Mouse (Mus musculus): ENCODE measurements around the gene Pramel4. TPM values are rescaled to one million over a fixed set of nuclear protein-coding genes. Genes with fewer than 3 reads are reported as not detected.

Pramel4 gene
- polyA plus RNA-seq (2017; shearing (Covaris generic)) = not detected

GRCm38 (mm10) chr4:144058826-144059225 is at the start of gene Pramel4:
TSS of gene Pramel4 (plus strand) at chr4:144059126.

GRCm38 (mm10) chr4:144106174-144106573 is 47.2 kb downstream of the Pramel4 start, which contains the start of gene Gm13102:
TSS of gene Gm13102 (plus strand) at chr4:144106474.

Other genes starting within 250 kb of the Pramel4 start
- not detected for gene Gm13084, start 243.0 kb upstream of the Pramel4 start, polyA plus RNA-seq (2017; shearing (Covaris generic))
- not detected for gene Gm13103, start 212.6 kb upstream of the Pramel4 start, polyA plus RNA-seq (2017; shearing (Covaris generic))
- not detected for gene Pramef6, start 158.7 kb upstream of the Pramel4 start, polyA plus RNA-seq (2017; shearing (Covaris generic))
- not detected for gene Pramef25, start 108.1 kb upstream of the Pramel4 start, polyA plus RNA-seq (2017; shearing (Covaris generic))
- not detected for gene Gm13101, start 92.2 kb upstream of the Pramel4 start, polyA plus RNA-seq (2017; shearing (Covaris generic))
- gene Pramef17, start 64.8 kb upstream of the Pramel4 start, polyA plus RNA-seq (2017; shearing (Covaris generic)) = not detected
- gene Gm13102, start 47.3 kb downstream of the Pramel4 start, polyA plus RNA-seq (2017; shearing (Covaris generic)) = not detected
- not detected for gene Oog3, start 103.5 kb downstream of the Pramel4 start, polyA plus RNA-seq (2017; shearing (Covaris generic))
- gene Oog2, start 131.6 kb downstream of the Pramel4 start, polyA plus RNA-seq (2017; shearing (Covaris generic)) = not detected
- gene C87977, start 154.2 kb downstream of the Pramel4 start, polyA plus RNA-seq (2017; shearing (Covaris generic)) = not detected
- not detected for gene Pramel5, start 221.4 kb downstream of the Pramel4 start, polyA plus RNA-seq (2017; shearing (Covaris generic))